Mouse (Mus musculus) kidney, postnatal 0 days (tissue): ENCODE data around the gene Bub1b. TPM values are rescaled to one million over a fixed set of nuclear protein-coding genes. Genes with fewer than 3 reads are reported as not detected.

Source experiments
- ATAC-seq: fragments of 200-750 bp; cut with Nextera tagmentation; replicated peaks from 2 replicates; pipeline ENCODE4 v1.8.0; 2017; ENCODE audit warnings: low read depth, moderate number of reproducible peaks, moderate TSS enrichment, moderate library complexity; ENCODE audit not compliant: low FRiP score
- DNase-seq: peaks from one replicate; pipeline ENCODE4 v3.0.0-alpha.2; 2016; ENCODE audit warnings: low spot score
- H3K27ac ChIP-seq: fragments of 300-500 bp; sonication (generic); 2 replicates; pipeline ENCODE4 v1.5.1; 2014; ENCODE audit warnings: mild to moderate bottlenecking
- H3K27me3 ChIP-seq: fragments of 300-500 bp; sonication (generic); 2 replicates; pipeline ENCODE4 v1.6.1; 2014; ENCODE audit warnings: low read length, mixed read lengths; ENCODE audit not compliant: insufficient read depth
- H3K36me3 ChIP-seq: fragments of 300-500 bp; sonication (generic); 2 replicates; pipeline ENCODE4 v1.6.1; 2014; ENCODE audit warnings: low read length, mixed read lengths; ENCODE audit not compliant: insufficient read depth
- H3K4me1 ChIP-seq: fragments of 300-500 bp; sonication (generic); replicated peaks from 2 replicates; pipeline ENCODE4 v1.6.1; 2014; ENCODE audit warnings: antibody characterized with exemption, low read length, mixed read lengths; ENCODE audit not compliant: insufficient read depth
- H3K4me2 ChIP-seq: fragments of 300-500 bp; sonication (generic); 2 replicates; pipeline ENCODE4 v1.6.1; 2014; ENCODE audit warnings: mild to moderate bottlenecking, low read length, moderate library complexity, mixed read lengths
- H3K4me3 ChIP-seq: fragments of 300-500 bp; sonication (generic); replicated peaks from 2 replicates; pipeline ENCODE4 v1.5.1; 2014; ENCODE audit warnings: low read depth, low read length
- H3K9ac ChIP-seq: fragments of 300-500 bp; sonication (generic); 2 replicates; pipeline ENCODE4 v1.6.1; 2014; ENCODE audit warnings: low read depth, low read length
- H3K9me3 ChIP-seq: fragments of 300-500 bp; sonication (generic); replicated peaks from 2 replicates; pipeline ENCODE4 v1.6.1; 2016; ENCODE audit warnings: low read length, inconsistent platforms, mixed read lengths
- CTCF ChIP-seq: IDR thresholded peaks from 2 replicates; pipeline ENCODE4 v1.5.1; 2016; ENCODE audit warnings: antibody characterized with exemption, low read depth, mild to moderate bottlenecking, moderate library complexity
- WGBS: fragments of 180-500 bp; shearing (Covaris S2); extraction: QIAGEN DNeasy Blood & Tissue Kit; methylation state at CpG from one replicate; pipeline ENCODE4 v1.1.7; 2014; 5-methylcytosine and 5-hydroxymethylcytosine counted together
- polyA plus RNA-seq: library from polyadenylated mRNA; unstranded; fragments of >200 nt; fragmentation: Nextera tagmentation; extraction: Ambion mirVana; gene quantifications from 2 replicates; pipeline ENCODE4 v1.2.1, GENCODE M21; 2015

Bub1b gene
- polyA plus RNA-seq, 1 experiment from 2014 or later, result 28.7 TPM

DNA sequence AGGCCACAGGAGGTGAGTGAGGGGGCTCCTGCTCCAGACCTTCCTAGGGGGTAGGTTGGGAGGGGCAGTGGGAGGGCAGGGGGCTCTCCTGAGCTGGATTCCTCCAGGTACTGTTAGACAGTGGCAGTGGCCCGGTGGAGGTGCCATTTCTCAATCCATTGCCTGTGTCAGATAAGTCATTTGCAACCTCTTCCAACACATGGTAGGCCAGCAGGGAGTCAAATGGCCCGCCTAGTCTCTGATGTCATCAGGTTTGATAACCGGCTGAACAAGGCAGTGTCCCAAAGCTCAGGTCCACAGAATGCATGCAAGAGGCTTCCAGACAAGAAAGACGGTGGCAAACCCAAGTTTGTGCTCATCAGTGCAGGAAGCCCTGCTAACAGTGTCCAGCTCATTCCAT, 79.8 kb downstream of the Bub1b start:
- peak overlapping the region; percentile 51 for H3K4me3 ChIP-seq
- TF ChIP-seq CTCF, result no peak
- no peaks in the 10 kb centered on the region for H3K36me3 ChIP-seq
- DNase-seq (no peak), ATAC-seq (0 out of 2 replicates have a peak, but pooled peaks have one; percentile 2)
- H3K27me3 ChIP-seq, result peaks cover 30% of the 10 kb centered on the region
- no peak overlapping the region for H3K27ac ChIP-seq
- whole genome bisulfite sequencing, result 19% methylated on average over 4 of the region's 4 CpGs
- no peaks in the 10 kb centered on the region for H3K9me3 ChIP-seq
- no peak overlapping the region; the same call in 1 of the 2 replicates for H3K9ac ChIP-seq
- peak overlapping the region; percentile 83 for H3K4me2 ChIP-seq
- peaks cover 7% of the 10 kb centered on the region; the same call in 1 of the 2 replicates for H3K4me1 ChIP-seq

DNA sequence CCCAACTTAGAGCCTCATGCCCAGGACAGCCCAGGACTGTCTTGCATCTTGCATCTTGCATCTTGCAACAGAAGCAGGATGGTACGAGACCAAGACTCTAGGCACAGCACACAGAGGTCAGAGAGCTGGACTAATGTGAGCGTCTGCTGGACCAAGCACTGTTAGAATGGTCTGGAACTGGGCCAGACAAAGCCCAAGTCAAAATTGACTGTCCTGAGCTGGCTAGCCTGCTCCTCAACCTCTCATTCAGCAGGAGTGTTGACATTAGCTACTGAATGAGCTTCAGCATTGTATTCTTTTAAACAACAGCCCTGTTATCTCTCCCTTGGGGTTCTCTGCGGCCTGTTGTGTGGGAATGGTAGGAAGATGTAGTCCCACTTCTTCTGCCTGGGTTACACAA, 81.6 kb downstream of the Bub1b start:
- H3K9me3 ChIP-seq, result no peaks in the 10 kb centered on the region
- no peaks in the 10 kb centered on the region for H3K36me3 ChIP-seq
- ATAC-seq (no peak), DNase-seq (no peak)
- peaks cover 7% of the 10 kb centered on the region; the same call in 1 of the 2 replicates for H3K4me1 ChIP-seq
- peaks cover 30% of the 10 kb centered on the region for H3K27me3 ChIP-seq
- H3K4me3 ChIP-seq, result no peak overlapping the region
- H3K4me2 ChIP-seq, result no peak overlapping the region
- TF ChIP-seq CTCF, result no peak
- no peak overlapping the region for H3K9ac ChIP-seq
- 80% methylated on average over 3 of the region's 3 CpGs for WGBS
- H3K27ac ChIP-seq, result no peak overlapping the region

DNA sequence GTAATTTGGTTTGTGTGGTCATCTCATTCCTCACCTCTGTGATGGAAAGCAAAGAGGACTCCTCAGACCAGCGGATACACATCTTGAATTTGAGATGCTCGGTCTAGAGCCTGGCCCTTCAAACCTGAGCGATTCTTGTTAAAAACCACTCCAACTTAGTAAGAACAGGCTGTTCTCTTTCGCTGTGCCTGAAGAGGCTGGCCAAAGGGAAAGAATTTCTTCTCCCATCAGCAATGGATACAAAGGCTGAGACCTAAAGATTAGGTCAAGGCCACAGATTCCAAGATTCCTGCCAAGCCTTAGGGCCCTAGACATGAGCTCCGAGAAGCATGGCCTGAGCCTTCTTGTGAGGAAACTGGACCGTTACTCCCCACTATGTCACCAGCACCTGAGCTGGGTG, 82.9 kb downstream of the Bub1b start:
- Histone ChIP-seq H3K9me3 (no peaks in the 10 kb centered on the region), H3K4me2 (no peak overlapping the region), H3K4me3 (no peak overlapping the region), H3K27me3 (peaks cover 19% of the 10 kb centered on the region), H3K27ac (no peak overlapping the region), H3K9ac (no peak overlapping the region), H3K4me1 (peaks cover 7% of the 10 kb centered on the region; the same call in 1 of the 2 replicates), H3K36me3 (no peaks in the 10 kb centered on the region)
- ATAC-seq (no peak), DNase-seq (no peak)
- WGBS, result 90% methylated on average over 6 of the region's 6 CpGs
- TF ChIP-seq CTCF, result no peak

DNA sequence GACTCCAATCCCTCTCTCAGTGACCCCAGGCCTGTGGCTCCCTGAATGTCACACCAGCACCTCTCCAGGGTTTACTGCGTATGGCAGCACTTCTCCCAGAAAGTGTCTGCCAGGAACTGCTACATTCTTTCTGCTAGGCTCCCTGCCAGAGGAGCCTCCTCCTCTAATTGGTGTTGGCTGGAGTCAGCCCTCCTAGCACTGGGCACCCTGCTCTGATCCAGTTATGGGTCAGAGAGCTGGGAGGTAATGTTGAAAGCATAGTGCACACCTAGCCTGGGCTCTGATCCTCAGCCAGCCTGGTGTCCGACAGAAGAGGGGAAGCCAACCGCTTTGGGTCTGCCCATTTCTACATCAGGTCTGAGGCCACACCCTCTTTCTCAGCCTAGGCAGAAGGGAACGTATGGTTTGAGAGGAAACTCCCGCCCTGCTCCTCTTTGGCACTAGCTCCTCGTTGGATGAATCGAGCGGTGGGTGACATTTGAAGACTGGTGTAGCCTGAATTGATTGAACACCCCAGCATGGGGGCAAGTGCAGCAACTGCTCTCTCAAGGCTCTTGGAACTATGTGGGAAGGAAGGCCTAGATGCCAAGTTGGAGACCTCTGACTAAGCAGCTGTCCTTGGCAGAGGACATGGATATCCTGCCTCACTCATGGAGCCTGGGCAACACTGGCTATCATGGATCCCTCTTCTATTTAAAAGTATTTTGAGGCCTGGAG, 84.7 kb downstream of the Bub1b start:
- no peak overlapping the region for H3K27ac ChIP-seq
- TF ChIP-seq CTCF, result no peak
- no peaks in the 10 kb centered on the region for H3K4me1 ChIP-seq
- H3K4me2 ChIP-seq, result no peak overlapping the region
- no peaks in the 10 kb centered on the region for H3K9me3 ChIP-seq
- no peaks in the 10 kb centered on the region for H3K36me3 ChIP-seq
- ATAC-seq (no peak), DNase-seq (no peak)
- no peak overlapping the region for H3K4me3 ChIP-seq
- 0 out of 2 replicates have a peak, but pooled peaks cover 4% of the 10 kb centered on the region for H3K27me3 ChIP-seq
- H3K9ac ChIP-seq, result no peak overlapping the region
- 46% methylated on average over 8 of the region's 8 CpGs for WGBS

DNA sequence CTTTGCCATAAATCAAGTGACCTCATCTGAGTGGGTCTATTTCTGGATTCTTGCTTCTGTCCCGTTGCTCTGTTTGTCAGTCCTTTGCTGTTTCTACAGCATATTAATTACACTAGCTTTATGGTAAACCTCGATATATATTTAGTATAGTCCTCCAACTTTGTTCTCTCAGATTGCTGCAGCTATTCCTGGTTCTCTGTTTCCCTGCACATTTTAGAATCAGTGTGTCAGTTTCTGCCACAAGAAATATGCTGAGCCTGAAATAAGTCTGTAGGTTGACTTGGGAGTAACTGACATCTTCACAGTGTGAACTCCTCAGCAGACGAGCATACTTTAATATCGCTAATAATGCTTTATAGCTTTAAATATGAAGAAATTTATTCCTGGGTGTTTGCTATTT, 87.1 kb downstream of the Bub1b start:
- Histone ChIP-seq H3K27me3 (no peaks in the 10 kb centered on the region), H3K4me2 (no peak overlapping the region), H3K9me3 (no peaks in the 10 kb centered on the region), H3K4me3 (no peak overlapping the region), H3K36me3 (no peaks in the 10 kb centered on the region), H3K9ac (no peak overlapping the region), H3K27ac (no peak overlapping the region), H3K4me1 (no peaks in the 10 kb centered on the region)
- DNase-seq (no peak), ATAC-seq (no peak)
- no peak for TF ChIP-seq CTCF
- 65% methylated on average over 4 of the region's 4 CpGs for WGBS

DNA sequence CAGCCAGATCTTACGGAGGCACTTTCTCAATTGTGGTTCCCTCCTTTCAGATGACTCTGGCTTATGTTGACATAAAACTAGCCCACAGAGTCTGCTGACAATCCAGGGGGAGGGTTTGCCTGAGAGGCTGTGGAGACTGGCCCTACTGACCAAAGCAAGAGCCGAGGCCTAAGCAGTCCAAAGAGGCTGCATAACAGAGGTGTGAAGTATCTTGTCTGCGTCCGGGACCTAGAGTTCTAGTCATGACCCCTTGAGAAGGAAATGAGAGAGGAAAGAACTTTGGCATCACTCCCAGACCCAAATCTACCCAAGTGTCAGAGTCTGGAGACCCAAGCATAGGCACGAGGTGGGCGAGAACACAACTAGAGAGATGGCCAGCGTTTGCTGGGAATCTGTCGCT, 88.7 kb downstream of the Bub1b start:
- H3K9me3 ChIP-seq, result no peaks in the 10 kb centered on the region
- no peak overlapping the region for H3K4me3 ChIP-seq
- no peak overlapping the region for H3K4me2 ChIP-seq
- no peak overlapping the region for H3K9ac ChIP-seq
- H3K4me1 ChIP-seq, result no peaks in the 10 kb centered on the region
- ATAC-seq, result no peak
- no peak overlapping the region for H3K27ac ChIP-seq
- H3K27me3 ChIP-seq, result no peaks in the 10 kb centered on the region
- H3K36me3 ChIP-seq, result no peaks in the 10 kb centered on the region
- WGBS, result 59% methylated on average over 8 of the region's 8 CpGs
- DNase-seq, result no peak
- no peak for TF ChIP-seq CTCF
